Mouse (Mus musculus): ENCODE results near the gene Ociad1.
A peak's percentile ranks its signal among the peaks of the same experiment; 100 is the strongest.

Gene Ociad1

DNA sequence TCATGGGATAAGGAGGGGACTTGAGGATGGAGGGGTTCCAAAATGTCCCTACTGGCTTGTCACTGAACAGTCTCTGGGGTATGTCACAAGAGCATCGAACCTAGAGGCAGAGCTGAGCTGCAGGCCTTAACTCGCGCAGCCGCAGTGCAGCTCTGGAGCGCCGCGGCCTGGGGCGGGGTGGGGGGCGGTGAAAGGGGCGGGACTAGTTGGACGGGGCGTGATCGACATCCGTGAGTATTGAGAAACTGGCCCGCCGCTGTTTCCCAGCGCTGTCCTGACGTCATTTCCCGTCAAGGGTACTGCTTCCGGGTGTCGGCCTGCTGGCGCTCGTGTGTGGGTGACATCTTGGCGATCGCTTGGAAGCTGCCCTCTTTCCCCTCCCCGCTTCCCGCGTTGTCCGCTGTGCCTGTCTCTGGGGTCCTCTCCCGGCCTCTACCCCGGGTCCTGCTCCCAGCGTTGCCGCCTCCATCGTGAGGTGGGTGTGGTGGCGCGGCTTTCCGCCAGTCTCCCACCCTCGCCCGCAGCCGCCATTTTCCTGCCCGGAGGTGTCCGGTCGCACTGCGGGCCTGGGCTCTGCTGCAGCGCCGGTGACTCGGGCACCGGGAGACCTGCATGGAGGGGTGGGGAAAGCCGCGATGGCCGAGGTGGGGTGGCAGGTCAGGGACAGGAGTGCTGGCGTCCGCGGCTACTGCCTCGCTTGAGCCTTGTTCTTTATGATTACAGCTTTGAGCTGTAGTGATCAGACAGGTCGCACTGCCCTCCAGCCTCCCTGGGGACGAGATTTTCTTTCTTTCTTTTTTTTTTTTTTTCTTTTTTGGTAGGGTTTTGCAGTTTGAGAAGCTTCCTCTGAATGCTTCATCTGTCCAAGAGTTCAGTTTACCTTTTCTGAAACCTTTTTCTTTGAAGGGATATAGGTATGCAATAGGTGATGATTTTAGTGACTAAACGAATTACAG is at the start of gene Ociad1:
Gene Ociad1 (plus strand): TSS at position 283 of the 956 bp plus-strand sequence.
- peak; percentile 93 for DNase-seq (ENCODE audit: low spot score)

DNA sequence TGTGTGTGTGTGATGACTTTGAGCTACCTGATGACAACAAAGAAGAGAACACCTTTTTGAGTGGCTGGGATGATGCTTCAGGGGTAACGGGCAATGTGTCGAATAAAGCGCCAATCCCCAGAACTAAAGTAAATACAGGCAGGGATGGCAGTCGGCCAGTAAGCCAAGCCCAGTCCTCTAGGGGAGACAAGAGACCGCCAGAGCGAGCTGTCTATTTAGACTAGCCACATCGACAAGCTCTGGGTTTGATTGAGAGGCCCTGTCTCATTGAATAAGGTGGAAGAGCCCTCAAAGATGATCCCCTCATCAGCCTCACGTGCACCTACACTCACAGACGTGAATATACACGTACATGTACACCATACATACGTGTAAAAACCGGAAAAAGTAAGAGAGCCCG is 48.2 kb upstream of the Ociad1 start:
- DNase-seq (ENCODE audit: low spot score) = no peak

DNA sequence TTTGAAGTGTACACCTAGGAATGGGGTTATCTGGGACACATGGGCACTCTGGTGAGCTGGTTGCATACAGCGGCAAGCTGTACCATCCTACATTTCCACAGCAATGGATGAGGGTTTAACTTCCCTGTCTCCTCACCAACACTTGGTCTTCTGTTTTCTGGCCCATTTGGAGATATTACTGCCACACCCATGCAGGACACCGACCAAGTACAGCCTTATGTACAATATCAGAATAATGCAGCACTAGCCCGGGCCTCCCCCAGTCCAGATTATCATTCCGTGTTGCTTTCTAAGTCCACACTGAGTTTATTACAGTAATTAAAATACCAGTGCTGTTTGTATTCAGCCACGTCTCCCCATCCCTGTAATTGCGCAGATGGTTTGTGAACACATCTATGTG is 46.2 kb upstream of the Ociad1 start:
- DNase-seq (ENCODE audit: low spot score) = no peak

DNA sequence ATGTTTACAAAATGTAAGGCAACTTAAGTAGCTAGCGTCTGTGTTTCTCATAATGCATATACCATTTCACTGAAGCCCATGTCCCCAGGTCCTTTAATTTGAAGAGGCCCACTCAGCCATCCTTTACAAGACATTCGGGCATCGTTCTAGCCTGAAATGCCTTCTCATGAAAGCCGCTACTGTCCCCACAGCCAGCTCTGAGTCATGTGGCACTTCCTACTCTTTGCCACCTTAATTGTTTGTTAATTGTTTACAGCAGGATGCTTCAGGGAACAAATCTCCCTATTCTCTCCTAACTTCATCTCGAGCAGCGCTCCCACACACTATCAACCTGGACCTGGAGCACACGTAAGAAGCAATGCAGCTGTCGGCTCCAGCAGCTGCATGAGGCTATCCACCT is 44.4 kb upstream of the Ociad1 start:
- no peak for DNase-seq (ENCODE audit: low spot score)

DNA sequence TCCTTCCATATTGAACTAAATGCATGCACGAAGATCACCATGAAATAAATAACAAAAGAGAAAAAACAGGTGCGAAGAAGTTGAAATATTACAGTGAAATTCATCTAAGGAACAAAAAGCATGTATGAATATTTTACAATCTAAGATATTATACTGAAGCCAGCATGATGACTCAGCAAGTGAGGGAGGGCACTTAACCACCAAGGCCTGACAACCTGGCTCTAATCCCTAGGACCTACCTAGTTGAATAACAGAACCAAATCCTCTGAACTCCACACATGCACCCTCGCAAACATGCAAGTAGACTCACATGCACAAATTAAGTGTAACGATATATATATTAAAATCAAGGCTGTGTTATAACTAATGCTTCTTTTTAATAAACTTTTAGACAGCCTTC is 43.2 kb upstream of the Ociad1 start:
- DNase-seq (ENCODE audit: low spot score) = no peak

DNA sequence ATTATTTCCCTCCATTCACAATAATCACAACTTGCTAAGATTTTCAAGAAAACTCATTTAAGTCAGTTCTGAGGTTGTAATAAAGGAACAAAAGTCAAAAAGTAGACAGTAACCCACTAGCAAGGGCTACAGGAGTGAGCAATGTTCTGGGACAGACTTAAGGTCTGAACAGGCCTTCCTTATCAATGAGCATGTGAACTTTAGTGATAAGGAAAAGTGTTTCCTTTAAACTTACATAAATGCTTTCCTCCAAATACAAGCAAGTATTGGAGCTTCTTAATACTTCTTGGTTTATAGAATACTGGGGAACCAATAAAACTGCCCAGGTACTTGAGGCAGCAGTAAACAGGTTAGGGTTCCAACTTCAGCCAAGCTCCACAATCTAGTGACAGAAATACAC is 39.8 kb upstream of the Ociad1 start:
- no peak for DNase-seq (ENCODE audit: low spot score)

DNA sequence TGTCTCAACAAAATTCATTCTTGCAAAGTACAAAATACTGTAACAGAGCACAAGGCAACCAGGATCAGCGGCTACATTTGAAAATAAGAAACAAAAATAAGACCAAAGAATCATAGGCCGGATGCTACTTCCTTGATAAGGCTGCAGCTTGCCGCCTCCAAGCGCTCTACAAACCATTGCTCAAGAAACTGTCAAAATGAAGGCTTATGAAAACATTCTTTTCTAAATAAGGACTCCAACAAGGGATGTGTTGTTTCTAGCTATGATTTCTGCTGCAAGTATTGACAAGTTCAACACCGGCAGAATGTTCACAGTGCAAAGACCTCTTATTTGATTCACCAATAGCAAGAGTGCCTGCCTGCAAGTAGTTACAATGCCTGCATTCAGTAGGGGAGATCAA is 37.9 kb upstream of the Ociad1 start:
- DNase-seq (ENCODE audit: low spot score) = no peak

DNA sequence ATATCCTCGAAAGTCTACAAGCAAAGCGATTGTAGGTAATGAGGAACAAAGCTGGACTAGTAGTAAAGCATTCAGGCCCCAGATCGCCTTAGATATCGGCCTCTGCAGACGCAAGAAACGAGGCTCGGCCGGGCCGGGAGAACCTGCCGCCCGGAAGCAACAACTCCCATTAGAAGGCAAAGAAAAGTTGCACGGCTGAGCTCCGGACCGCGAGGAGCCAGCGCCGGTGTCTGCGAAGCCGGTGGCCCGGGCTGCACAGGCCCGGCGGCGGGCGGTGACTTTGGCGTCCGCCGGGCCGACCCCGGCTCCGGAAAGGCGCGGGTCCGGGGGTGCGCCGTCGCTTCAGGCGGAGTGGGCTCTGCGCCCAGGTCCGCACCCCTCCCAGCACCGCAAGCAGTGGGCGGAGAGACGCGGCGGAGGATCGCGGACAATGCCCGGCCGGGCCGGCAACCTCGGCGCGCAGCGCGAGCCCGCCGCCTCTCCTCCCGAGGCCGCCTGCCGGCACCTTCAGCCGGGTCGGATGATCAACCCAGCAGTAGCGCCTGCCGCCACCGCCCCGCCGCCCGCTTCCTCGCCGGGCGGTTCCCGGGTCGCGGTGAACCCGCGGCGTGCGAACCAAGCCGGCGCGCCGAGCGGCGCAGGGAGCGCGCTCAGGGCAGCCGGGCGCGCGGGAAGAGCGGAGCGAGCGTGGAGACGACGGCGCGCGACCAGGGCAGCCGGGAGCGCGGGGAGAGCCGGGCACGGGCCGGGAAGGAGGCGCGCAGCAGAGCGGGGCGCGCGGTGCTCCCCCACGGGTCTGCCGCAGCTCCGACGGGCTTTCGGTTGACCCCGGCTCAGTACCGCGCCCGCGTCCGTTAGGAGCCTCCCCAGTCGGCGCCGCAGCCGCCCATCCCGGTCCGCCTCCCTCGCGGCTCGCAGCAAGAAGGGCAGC is 37.0 kb upstream of the Ociad1 start:
- DNase-seq (ENCODE audit: low spot score) = no peak

DNA sequence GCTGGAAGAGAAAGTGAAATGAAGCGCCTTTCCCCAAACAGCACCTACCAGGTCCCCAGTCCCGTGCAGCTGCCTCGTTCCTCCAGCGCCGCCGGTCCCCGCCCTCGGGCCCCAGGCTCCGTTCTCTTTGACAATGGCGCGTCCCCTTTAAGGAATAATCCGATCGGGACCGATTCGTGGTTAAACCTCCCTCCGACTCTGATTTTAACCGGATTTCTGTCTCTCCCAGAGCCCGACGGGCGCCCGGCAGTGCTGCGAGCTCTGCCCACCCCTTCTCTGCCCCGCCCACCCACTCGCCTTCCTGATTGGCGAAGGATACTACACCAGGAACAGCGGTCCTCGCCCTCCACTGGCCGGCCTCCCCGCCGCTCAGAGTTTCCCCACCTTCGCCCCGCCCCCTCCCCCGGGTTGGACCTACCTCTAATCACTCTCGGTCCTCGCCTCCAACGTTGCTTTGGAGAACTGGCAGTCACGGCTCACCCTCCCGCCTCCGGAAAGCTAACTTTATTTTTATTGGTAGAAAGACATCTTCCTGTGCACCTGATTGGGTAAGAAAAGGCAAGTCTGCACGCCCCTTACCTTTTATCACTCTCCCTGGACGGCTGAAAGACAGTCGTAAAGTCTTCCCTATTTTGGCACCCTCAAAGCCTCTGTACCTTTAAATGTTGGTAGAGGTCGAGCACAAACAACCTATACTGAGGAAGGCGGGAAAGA is 36.1 kb upstream of the Ociad1 start, which contains the start of gene Fryl:
Gene Fryl (minus strand): TSS at position 268 of the 714 bp plus-strand sequence.
- peak; percentile 97 for DNase-seq (ENCODE audit: low spot score)

DNA sequence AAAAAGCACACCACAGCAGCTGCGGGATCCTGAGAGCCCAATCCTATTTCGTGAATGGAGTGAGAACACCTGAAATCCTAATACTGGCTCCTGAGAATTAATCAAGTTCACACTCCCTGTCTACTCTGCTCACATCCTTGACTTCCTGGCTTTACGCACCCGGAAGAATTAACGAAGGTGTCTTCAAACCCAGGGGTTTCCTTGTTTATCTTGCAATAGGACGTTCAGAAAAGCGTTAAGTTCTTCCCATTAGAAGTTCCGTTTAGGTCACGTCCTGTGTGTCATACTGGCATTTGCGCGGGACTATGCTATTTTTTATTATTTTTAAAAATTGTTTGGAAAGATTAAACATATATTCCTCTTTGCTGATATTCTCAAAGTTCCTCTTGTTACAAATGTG is 35.5 kb upstream of the Ociad1 start:
- DNase-seq (ENCODE audit: low spot score) = no peak

DNA sequence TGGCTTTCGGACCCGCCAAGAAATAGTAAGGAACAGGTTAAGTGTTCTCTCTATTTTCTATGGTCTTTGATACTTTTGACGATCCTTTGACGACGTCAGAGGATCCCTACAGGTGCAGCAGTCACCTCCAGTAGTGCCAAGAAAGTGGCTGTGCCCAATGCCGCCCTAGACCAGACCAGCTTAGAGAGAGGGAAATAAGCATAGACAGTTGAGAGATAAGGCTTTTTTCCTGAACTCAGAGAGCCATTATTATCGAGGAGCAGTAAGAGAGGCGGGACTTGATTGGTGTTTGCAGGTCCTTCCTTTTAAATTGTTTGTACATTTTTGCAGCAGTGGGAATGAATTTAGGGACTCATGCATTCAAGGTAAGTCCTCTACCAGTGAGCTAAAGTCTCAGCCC is 34.9 kb upstream of the Ociad1 start:
- no peak for DNase-seq (ENCODE audit: low spot score)

DNA sequence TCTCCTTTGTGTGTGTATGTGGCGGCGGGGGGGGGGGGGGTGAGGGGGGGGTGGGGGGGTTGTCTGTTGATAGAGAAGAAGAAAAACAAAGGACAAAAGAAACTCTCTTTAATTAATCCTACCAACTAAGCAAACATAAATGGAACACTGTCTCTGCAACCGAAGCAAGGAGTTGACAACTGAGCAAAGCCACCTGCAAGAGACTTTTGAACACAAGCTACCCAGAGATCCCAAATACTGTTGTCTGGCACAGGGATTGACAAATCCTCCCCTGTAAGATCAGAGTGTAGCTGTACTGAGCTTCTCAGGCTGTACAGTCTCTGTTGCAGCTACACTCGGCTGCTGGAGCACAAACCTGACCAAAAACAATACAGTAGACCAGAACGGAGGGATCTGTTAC is 28.5 kb upstream of the Ociad1 start:
- DNase-seq (ENCODE audit: low spot score) = no peak

DNA sequence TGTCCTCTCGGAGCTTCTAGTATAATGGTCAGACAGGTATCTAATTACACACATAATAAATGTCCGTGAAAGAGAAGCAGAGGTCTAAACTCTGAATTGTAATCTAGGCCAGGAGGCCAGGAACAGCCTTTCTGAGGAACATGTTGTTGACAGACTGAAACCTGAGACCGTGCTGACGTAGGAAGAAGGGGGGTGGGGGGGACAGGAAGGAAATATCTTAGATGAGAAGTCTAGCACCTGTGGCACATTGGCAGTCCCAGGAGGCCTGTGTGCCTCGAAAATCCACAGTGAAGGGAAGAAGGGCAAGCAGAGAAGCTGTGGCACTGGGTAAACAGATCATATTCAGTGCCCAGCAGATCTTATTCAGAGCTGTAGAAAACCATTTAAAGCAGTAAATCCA is 27.1 kb upstream of the Ociad1 start:
- no peak for DNase-seq (ENCODE audit: low spot score)

DNA sequence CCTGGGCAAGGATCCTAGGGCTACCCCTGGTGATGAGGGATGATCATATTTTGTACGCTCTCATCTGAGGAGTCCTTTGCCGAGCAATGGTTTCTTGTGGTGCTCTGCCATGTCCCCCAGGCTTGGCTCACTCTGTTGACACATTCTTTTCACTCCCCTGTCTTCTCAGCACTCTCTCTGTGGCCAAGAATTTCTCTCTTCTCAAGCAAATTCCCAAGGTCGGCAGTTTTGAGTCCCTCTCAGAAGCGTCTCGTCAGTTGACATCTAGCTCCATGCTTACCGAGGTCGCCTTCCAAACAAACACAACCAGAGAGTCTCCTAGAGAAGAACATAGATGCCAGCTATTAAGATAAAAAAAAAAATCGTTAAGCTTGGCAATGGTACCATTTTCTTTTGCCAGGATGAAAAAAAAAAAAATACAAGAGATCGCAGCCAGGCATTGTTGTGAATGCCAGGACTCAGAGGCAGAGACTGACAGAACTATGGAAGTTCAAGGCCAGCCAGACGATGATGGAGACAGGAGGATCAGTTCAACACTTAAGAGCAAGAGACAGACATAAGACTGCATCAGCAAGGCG is 23.9 kb upstream of the Ociad1 start:
- DNase-seq (ENCODE audit: low spot score) = no peak

DNA sequence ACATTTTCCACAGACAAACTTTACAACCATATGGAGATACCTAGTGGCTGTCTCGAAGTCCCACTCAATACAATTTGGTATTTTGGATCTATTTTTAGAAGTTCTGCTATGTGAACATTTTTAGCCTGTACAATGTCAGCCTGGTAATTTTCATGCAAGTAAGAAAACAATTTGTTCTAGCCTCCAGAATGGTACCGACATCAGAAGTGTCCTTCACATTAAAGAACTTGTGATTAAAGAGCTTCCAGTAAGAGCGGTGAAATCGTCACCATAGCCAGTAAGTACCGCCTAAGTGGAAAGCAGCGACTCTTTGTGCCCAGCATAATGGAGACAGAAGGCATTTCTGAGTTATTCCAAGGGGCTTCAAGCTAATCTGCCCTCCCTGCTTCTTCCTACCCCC is 22.0 kb upstream of the Ociad1 start:
- DNase-seq (ENCODE audit: low spot score) = no peak

DNA sequence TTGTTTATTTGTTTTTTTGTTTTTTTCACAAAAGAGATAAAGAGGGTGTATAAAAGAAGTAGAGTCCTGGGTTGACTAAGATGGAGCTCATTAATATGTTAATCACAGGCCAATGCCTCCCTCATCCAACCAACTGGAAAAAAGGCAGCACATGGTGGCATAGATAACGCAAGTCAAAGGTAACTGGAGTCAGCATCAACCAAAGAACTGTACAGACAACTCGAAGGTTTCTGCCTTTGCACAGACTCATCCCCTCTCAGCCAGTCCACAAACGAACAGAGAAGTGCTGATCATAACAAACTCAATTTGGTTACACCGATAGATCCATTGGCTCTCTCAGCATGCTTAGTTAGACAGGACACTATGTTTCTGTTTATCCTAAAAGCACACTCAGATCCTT is 19.4 kb upstream of the Ociad1 start:
- no peak for DNase-seq (ENCODE audit: low spot score)

DNA sequence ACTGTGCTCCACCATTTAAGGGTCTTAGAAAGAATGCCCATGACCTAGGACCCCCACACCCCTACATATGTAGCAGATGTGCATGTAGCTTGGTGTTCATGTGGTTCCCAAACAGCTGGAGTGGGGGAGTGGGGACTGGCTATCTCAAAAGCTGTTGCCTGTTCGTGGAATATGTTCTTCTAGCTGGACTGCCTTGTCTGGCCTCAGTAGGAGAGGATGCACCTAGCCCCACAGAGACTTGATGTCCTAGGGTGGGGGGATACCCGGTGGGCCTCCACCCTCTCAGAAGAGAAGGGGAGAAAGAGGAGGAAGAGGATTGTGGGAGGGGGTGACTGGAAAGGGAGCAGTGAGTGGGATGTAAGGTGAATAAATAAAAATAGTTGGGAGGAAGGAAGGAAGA is 17.6 kb upstream of the Ociad1 start:
- no peak for DNase-seq (ENCODE audit: low spot score)

DNA sequence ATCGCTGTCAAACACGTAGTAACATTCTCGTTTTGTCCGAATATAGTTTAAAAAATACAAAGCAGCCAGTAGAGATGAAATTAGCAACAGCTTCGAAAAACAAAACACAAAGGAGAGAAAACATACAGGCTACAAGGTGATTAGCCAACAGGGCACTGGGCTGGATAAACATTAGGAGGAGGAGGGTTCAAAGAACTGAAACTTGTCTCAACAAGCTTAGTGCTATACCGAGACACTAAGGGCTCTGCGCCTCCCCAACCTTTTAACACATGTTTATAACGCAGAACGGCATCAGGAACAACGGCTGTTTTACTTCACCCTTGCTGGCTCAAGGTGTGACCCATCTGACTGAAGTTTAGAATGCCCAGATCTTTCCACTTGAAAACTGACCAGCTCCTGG is 13.4 kb upstream of the Ociad1 start:
- DNase-seq (ENCODE audit: low spot score) = no peak

DNA sequence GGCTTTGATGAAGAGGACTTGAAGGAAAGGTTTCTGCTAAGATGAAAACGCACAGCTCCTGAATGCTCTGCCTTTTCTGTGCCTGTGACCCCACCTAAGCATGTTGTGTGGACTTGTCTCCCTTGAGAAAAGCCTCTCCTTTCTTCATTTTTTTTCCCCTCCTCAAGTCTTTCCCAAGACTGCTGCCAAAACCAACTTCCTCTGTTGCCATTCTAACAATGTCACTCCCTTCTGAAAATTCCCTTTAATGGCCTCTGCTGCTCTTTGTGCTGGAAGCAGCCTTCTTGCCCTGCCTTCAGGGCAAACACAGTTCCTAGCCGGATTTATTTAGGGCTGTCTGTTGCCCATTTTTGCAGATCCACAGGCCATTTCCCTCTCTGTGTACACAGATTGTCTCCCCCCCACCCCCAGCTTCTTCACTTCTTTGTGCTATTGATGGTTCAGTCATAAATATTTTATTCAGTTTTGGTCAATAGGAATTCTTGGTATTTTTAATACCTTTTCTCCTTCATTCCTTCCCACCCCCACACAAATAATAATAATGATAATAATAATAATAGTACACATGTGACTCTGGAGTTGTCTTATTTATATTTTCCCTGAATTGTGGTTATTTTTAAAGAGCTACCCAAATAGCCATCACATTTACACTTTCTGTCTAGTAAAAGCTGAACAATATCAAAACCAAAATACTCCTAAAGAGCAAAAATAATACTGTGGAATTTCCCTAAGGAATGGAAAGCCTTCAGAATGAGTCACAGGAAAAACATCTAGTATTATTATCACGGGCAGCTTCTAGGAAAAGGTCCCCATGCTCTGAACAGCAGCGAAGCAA is 12.6 kb upstream of the Ociad1 start:
- no peak for DNase-seq (ENCODE audit: low spot score)

DNA sequence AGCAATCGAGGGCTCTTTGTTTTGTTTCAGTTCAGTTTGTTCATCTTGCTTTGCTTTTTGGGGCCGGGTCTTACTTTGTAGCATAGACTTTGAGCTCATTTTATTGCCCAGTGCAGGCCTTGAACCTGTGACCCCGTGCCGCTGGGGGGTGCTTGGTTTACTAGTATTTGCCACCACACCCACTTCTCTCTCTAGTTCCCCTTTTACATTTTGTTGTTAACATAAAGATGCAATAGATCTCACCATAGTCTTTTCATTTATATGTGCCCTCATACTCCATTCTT is 12.1 kb upstream of the Ociad1 start:
- DNase-seq (ENCODE audit: low spot score) = no peak

DNA sequence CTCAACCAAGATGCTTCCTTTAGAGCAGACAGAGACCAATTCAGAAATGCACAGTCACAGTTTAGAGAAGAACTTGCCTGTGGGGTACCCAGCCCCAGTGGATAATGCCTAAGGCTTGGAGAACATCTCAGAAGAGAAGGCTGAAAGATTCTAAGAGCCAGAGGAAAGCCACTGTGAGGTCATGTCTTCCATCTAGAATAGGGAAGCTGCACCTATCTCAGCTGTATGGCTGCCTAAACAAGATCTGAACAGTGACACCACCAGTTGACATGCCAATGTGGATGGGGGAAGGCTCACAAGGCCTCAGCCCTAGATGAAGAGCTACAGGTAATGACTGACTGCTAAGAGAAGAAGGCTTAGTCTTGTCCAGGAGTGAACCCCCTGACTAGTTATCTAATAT is 8.5 kb upstream of the Ociad1 start:
- no peak for DNase-seq (ENCODE audit: low spot score)
